Mouse (Mus musculus): ENCODE measurements around the gene Dennd6b. TPM values are rescaled to one million over a fixed set of nuclear protein-coding genes. Genes with fewer than 3 reads are reported as not detected.
A peak's percentile ranks its signal among the peaks of the same experiment; 100 is the strongest.

Gene Dennd6b
- polyA plus RNA-seq, 1 experiment from 2014 or later: 12.5 TPM

- H3K4me1 ChIP-seq (replicated peaks; ENCODE audit: control insufficient read depth, insufficient read depth, low read length): peaks cover 27% of the 10 kb centered on the region
- peak overlapping the region; percentile 95 for H3K4me2 ChIP-seq (ENCODE audit: low read depth, low read length)
- H3K9ac ChIP-seq (ENCODE audit: low read length): peak overlapping the region; percentile 34; the same call in 1 of the 2 replicates
- H3K4me3 ChIP-seq (ENCODE audit: low read length): peak overlapping the region; percentile 74
- peaks cover 39% of the 10 kb centered on the region for H3K27me3 ChIP-seq (ENCODE audit: control insufficient read depth, insufficient read depth, low read depth, low read length)
- H3K27ac ChIP-seq (ENCODE audit: low read length): no peak overlapping the region; the same call in 1 of the 2 replicates
- 4% methylated on average over 13 of the region's 13 CpGs for WGBS
- no peaks in the 10 kb centered on the region; the same call in 1 of the 2 replicates for H3K36me3 ChIP-seq (ENCODE audit: control insufficient read depth, insufficient read depth, low read length)
- H3K9me3 ChIP-seq (ENCODE audit: control insufficient read depth, low read length): no peaks in the 10 kb centered on the region
- ATAC-seq (ENCODE audit: low read depth): peak; percentile 18; the same call in 1 of the 2 replicates
These were observed 46.3 kb downstream of the Dennd6b start for GRCm38 (mm10) chr15:89150041-89150390.

GRCm38 (mm10) chr15:89149271-89150040, 46.8 kb downstream of the Dennd6b start, which contains the start of gene Mapk11:
TSS of gene Mapk11 (minus strand) at chr15:89149628.
- Histone ChIP-seq H3K27me3 (ENCODE audit: control insufficient read depth, insufficient read depth, low read depth, low read length) (peaks cover 40% of the 10 kb centered on the region), H3K9ac (ENCODE audit: low read length) (peak within 1 kb of the TSS; percentile 78), H3K36me3 (ENCODE audit: control insufficient read depth, insufficient read depth, low read length) (no peaks in the 10 kb centered on the region; the same call in 1 of the 2 replicates), H3K4me1 (replicated peaks; ENCODE audit: control insufficient read depth, insufficient read depth, low read length) (peaks cover 27% of the 10 kb centered on the region), H3K4me2 (ENCODE audit: low read depth, low read length) (peak within 1 kb of the TSS; percentile 95), H3K9me3 (ENCODE audit: control insufficient read depth, low read length) (no peaks in the 10 kb centered on the region), H3K27ac (ENCODE audit: low read length) (peak within 1 kb of the TSS; percentile 52), H3K4me3 (ENCODE audit: low read length) (peak within 1 kb of the TSS; percentile 74)
- under 1% methylated on average over 49 of the region's 61 CpGs for WGBS
- ATAC-seq (ENCODE audit: low read depth): peak; percentile 73

- peaks cover 27% of the 10 kb centered on the region for H3K4me1 ChIP-seq (replicated peaks; ENCODE audit: control insufficient read depth, insufficient read depth, low read length)
- 6% methylated on average over 25 of the region's 25 CpGs for WGBS
- H3K27ac ChIP-seq (ENCODE audit: low read length): no peak overlapping the region
- peaks cover 40% of the 10 kb centered on the region for H3K27me3 ChIP-seq (ENCODE audit: control insufficient read depth, insufficient read depth, low read depth, low read length)
- ATAC-seq (ENCODE audit: low read depth): no peak
- peak overlapping the region; percentile 78 for H3K9ac ChIP-seq (ENCODE audit: low read length)
- peak overlapping the region; percentile 95 for H3K4me2 ChIP-seq (ENCODE audit: low read depth, low read length)
- no peaks in the 10 kb centered on the region for H3K9me3 ChIP-seq (ENCODE audit: control insufficient read depth, low read length)
- H3K4me3 ChIP-seq (ENCODE audit: low read length): peak overlapping the region; percentile 74
- H3K36me3 ChIP-seq (ENCODE audit: control insufficient read depth, insufficient read depth, low read length): no peaks in the 10 kb centered on the region
These were observed 47.6 kb downstream of the Dennd6b start for GRCm38 (mm10) chr15:89148496-89149270.

- H3K4me2 ChIP-seq (ENCODE audit: low read depth, low read length): peak overlapping the region; percentile 95; the same call in 1 of the 2 replicates
- ATAC-seq (ENCODE audit: low read depth): no peak
- no peaks in the 10 kb centered on the region for H3K36me3 ChIP-seq (ENCODE audit: control insufficient read depth, insufficient read depth, low read length)
- H3K9ac ChIP-seq (ENCODE audit: low read length): no peak overlapping the region
- WGBS: 74% methylated on average over 4 of the region's 4 CpGs
- H3K4me1 ChIP-seq (replicated peaks; ENCODE audit: control insufficient read depth, insufficient read depth, low read length): peaks cover 27% of the 10 kb centered on the region
- no peak overlapping the region for H3K27ac ChIP-seq (ENCODE audit: low read length)
- no peaks in the 10 kb centered on the region for H3K9me3 ChIP-seq (ENCODE audit: control insufficient read depth, low read length)
- peaks cover 40% of the 10 kb centered on the region for H3K27me3 ChIP-seq (ENCODE audit: control insufficient read depth, insufficient read depth, low read depth, low read length)
- no peak overlapping the region for H3K4me3 ChIP-seq (ENCODE audit: low read length)
These were observed 48.4 kb downstream of the Dennd6b start for GRCm38 (mm10) chr15:89147895-89148294.

- Histone ChIP-seq H3K9ac (ENCODE audit: low read length) (no peak overlapping the region; the same call in 1 of the 2 replicates), H3K4me2 (ENCODE audit: low read depth, low read length) (peak overlapping the region; percentile 49), H3K27me3 (ENCODE audit: control insufficient read depth, insufficient read depth, low read depth, low read length) (peaks cover 40% of the 10 kb centered on the region), H3K4me1 (replicated peaks; ENCODE audit: control insufficient read depth, insufficient read depth, low read length) (peaks cover 27% of the 10 kb centered on the region), H3K9me3 (ENCODE audit: control insufficient read depth, low read length) (no peaks in the 10 kb centered on the region), H3K4me3 (ENCODE audit: low read length) (no peak overlapping the region), H3K27ac (ENCODE audit: low read length) (no peak overlapping the region), H3K36me3 (ENCODE audit: control insufficient read depth, insufficient read depth, low read length) (no peaks in the 10 kb centered on the region)
- ATAC-seq (ENCODE audit: low read depth): no peak
- 13% methylated on average over 10 of the region's 10 CpGs for WGBS
These were observed 48.8 kb downstream of the Dennd6b start for GRCm38 (mm10) chr15:89147456-89147855.

- H3K27me3 ChIP-seq (ENCODE audit: control insufficient read depth, insufficient read depth, low read depth, low read length): peaks cover 40% of the 10 kb centered on the region
- 7% methylated on average over 16 of the region's 16 CpGs for WGBS
- ATAC-seq (ENCODE audit: low read depth): no peak
- H3K27ac ChIP-seq (ENCODE audit: low read length): no peak overlapping the region
- H3K4me2 ChIP-seq (ENCODE audit: low read depth, low read length): peak overlapping the region; percentile 49
- H3K4me1 ChIP-seq (replicated peaks; ENCODE audit: control insufficient read depth, insufficient read depth, low read length): peaks cover 27% of the 10 kb centered on the region
- no peaks in the 10 kb centered on the region for H3K36me3 ChIP-seq (ENCODE audit: control insufficient read depth, insufficient read depth, low read length)
- peak overlapping the region; percentile 19 for H3K4me3 ChIP-seq (ENCODE audit: low read length)
- no peaks in the 10 kb centered on the region for H3K9me3 ChIP-seq (ENCODE audit: control insufficient read depth, low read length)
- no peak overlapping the region; the same call in 1 of the 2 replicates for H3K9ac ChIP-seq (ENCODE audit: low read length)
These were observed 49.3 kb downstream of the Dennd6b start for GRCm38 (mm10) chr15:89147024-89147423.

GRCm38 (mm10) chr15:89146537-89146936, 49.8 kb downstream of the Dennd6b start:
- H3K9ac ChIP-seq (ENCODE audit: low read length): no peak overlapping the region
- H3K9me3 ChIP-seq (ENCODE audit: control insufficient read depth, low read length): no peaks in the 10 kb centered on the region
- peaks cover 27% of the 10 kb centered on the region for H3K4me1 ChIP-seq (replicated peaks; ENCODE audit: control insufficient read depth, insufficient read depth, low read length)
- H3K27me3 ChIP-seq (ENCODE audit: control insufficient read depth, insufficient read depth, low read depth, low read length): peaks cover 44% of the 10 kb centered on the region
- no peak; the same call in 1 of the 2 replicates for ATAC-seq (ENCODE audit: low read depth)
- H3K4me3 ChIP-seq (ENCODE audit: low read length): peak overlapping the region; percentile 19
- H3K36me3 ChIP-seq (ENCODE audit: control insufficient read depth, insufficient read depth, low read length): no peaks in the 10 kb centered on the region
- 2% methylated on average over 27 of the region's 27 CpGs for WGBS
- H3K27ac ChIP-seq (ENCODE audit: low read length): no peak overlapping the region
- peak overlapping the region; percentile 49 for H3K4me2 ChIP-seq (ENCODE audit: low read depth, low read length)

- Histone ChIP-seq H3K36me3 (ENCODE audit: control insufficient read depth, insufficient read depth, low read length) (no peaks in the 10 kb centered on the region), H3K9ac (ENCODE audit: low read length) (no peak overlapping the region), H3K27ac (ENCODE audit: low read length) (no peak overlapping the region), H3K27me3 (ENCODE audit: control insufficient read depth, insufficient read depth, low read depth, low read length) (peaks cover 51% of the 10 kb centered on the region), H3K4me3 (ENCODE audit: low read length) (no peak overlapping the region), H3K9me3 (ENCODE audit: control insufficient read depth, low read length) (no peaks in the 10 kb centered on the region), H3K4me1 (replicated peaks; ENCODE audit: control insufficient read depth, insufficient read depth, low read length) (peaks cover 32% of the 10 kb centered on the region), H3K4me2 (ENCODE audit: low read depth, low read length) (peak overlapping the region; percentile 49)
- no peak for ATAC-seq (ENCODE audit: low read depth)
- 66% methylated on average over 24 of the region's 24 CpGs for WGBS
These were observed 50.4 kb downstream of the Dennd6b start for GRCm38 (mm10) chr15:89145813-89146350.

- no peak overlapping the region for H3K4me2 ChIP-seq (ENCODE audit: low read depth, low read length)
- no peak overlapping the region for H3K27ac ChIP-seq (ENCODE audit: low read length)
- no peak overlapping the region for H3K9ac ChIP-seq (ENCODE audit: low read length)
- H3K27me3 ChIP-seq (ENCODE audit: control insufficient read depth, insufficient read depth, low read depth, low read length): peaks cover 60% of the 10 kb centered on the region
- 79% methylated on average over 11 of the region's 11 CpGs for WGBS
- peaks cover 33% of the 10 kb centered on the region for H3K4me1 ChIP-seq (replicated peaks; ENCODE audit: control insufficient read depth, insufficient read depth, low read length)
- H3K36me3 ChIP-seq (ENCODE audit: control insufficient read depth, insufficient read depth, low read length): no peaks in the 10 kb centered on the region
- no peak overlapping the region for H3K4me3 ChIP-seq (ENCODE audit: low read length)
- H3K9me3 ChIP-seq (ENCODE audit: control insufficient read depth, low read length): no peaks in the 10 kb centered on the region
- no peak for ATAC-seq (ENCODE audit: low read depth)
These were observed 51.3 kb downstream of the Dennd6b start for GRCm38 (mm10) chr15:89144965-89145364.
